Mouse (Mus musculus) gastrocnemius, adult 8-10 months (tissue): ENCODE data around the gene Exoc6b. TPM values are rescaled to one million over a fixed set of nuclear protein-coding genes. Genes with fewer than 3 reads are reported as not detected.

Experiments
- DNase-seq, 2 experiments: peaks; one replicate each; pipeline ENCODE4 v3.0.0; 2022; ENCODE audit warnings: low spot score in 2 of 2
- total RNA-seq, 4 experiments: library from RNA; stranded (reverse); gene quantifications; 2 replicates each; pipeline ENCODE4 v1.2.4; 2022

The Exoc6b gene
- total RNA-seq, 4 experiments from 2014 or later, result 10.9 to 13.9 (median 13.4) TPM

GRCm38 (mm10) chr6:84736942-84737341 is 332.4 kb downstream of the Exoc6b start:
- peak in 1 of 2 experiments; percentile 21 for DNase-seq

- no peak for DNase-seq
Measured at GRCm38 (mm10) chr6:84726876-84727275, 342.4 kb downstream of the Exoc6b start.

GRCm38 (mm10) chr6:84713171-84713570 is 356.1 kb downstream of the Exoc6b start:
- no peak for DNase-seq

- no peak for DNase-seq
Measured at GRCm38 (mm10) chr6:84710831-84711230, 358.5 kb downstream of the Exoc6b start.

DNA sequence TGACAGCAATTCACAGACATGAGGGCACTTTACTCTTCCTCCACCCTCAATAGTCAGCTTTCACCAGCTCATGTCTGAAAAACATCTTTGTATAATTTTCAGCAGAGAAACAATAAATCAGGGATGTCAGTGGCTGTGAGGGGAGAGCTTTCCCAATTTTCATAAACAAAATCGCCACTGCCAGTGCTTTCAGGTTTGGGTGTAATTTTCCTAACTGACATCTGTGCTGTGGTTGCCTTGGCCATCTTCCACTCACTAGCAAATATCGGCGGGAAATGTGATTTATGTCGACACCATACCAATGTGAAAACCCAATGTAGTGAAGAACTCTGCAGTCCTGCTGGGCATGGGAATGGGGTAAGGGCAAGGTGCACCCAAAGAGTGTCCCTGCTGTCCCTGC is 360.7 kb downstream of the Exoc6b start:
- no peak for DNase-seq

DNA sequence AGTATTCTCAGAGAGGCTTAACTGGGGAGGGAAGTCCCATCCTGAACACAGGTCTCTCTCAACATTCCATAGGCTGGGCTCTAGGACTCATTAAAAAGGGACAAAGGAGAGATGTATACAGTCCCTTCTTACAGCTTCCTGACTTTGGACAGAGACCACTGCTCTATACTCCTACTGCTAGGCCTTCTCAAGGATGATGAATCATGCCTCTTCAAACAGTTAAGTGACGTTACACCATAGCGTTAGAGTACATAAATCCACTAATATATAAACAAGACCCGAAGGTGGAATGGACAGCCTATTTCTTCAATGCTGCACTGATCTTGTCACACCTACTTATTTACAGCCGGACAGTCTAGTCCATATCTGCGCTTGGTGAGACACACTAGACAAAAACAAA is 369.7 kb downstream of the Exoc6b start:
- no peak for DNase-seq

DNA sequence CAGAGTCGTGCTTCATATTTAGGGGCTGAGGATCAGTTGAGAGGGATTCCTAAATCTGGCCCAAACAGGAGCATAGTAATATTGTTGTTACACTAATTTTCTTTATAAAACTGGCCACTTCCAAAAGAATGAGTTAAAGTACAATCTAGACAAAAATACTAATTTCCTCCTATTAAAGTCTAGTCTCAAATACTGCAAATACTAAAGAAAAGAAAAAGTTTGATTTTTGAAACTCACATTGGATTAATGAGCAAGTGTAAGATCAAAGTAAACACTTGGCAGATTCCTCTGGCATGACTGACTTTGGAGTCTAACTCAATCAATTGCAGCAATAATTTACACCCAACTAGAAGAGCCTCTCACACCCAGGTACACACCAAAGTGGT is 371.0 kb downstream of the Exoc6b start:
- DNase-seq, result no peak

GRCm38 (mm10) chr6:84697474-84698287 is 371.6 kb downstream of the Exoc6b start:
- peak; percentile 14 to 17 for DNase-seq

- DNase-seq, result no peak
Measured at GRCm38 (mm10) chr6:84693844-84694243, 375.5 kb downstream of the Exoc6b start.

DNA sequence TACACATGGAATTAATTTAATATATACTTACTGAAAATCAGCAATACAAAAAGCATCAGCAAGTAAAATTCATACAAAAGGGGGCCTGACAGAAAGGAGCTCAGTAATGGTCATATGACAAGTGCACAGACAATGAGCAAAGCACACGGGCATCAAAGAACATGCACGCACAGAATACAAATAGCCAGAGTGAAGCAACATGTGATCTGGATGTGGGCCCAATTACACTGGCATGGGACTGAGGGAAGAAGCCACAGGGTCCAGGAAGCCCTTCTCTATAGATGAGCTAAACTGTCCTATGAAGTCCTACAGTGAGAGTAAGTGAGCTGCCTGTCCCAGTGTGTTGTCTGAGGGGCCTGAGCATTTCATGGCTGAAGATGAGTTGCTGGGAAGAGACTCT is 376.1 kb downstream of the Exoc6b start:
- no peak for DNase-seq

DNA sequence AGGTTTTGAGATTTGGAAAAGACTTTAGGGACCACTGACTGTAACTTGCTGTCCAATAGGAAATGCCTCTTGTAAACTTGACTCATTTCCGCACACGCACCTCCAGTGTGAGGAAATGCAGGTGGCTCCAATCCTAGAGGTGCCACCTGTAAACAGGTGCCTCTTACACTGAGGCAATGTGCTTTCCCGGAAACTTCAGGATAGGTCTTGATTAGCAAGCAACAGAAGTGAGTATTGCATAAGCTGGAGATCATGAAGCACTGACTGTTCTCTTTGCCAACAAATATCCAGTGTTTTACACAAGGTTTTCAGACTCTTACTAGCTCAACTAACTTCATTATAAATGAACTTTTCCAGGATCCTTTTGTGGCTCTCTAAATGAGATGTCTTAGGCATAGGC is 377.4 kb downstream of the Exoc6b start:
- DNase-seq, result no peak

DNA sequence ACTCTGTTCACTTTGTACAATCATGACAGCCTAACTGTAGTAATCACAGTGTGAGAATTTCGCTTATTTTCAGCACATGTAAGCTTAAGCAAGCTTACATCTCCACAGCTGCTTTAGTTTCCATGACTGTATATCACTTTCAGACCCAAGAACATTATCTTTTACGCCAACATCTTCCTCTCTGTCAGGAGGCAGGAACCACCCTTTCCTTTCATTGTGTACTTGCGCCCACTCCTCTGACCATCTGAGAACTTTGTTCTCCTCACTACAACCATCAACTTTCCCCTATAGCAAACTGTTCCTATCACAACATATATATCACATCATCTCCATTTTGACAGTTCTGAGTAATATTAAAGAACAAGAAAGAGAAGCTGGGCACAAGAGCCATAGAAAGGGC is 391.5 kb downstream of the Exoc6b start:
- DNase-seq, result no peak

DNA sequence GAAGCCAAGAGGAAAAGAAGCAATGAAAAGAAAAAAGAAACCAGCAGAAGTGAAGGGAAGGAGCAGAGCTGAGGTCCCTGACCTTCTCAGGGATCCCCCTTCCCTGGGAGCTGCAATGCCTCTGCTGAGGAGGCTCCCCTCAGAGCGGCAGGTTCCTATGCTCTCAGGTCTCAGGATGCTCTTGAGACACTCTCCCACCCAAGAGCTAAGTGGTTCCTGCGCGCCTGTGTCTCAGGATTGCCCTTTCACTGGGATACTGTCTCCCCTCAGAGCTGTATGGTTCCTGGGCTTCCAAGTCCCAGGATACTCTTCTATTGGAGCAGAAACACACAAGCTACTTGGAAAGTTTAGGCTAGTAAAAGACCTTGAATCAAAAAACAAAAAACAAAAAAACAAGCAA is 394.4 kb downstream of the Exoc6b start:
- no peak for DNase-seq

DNA sequence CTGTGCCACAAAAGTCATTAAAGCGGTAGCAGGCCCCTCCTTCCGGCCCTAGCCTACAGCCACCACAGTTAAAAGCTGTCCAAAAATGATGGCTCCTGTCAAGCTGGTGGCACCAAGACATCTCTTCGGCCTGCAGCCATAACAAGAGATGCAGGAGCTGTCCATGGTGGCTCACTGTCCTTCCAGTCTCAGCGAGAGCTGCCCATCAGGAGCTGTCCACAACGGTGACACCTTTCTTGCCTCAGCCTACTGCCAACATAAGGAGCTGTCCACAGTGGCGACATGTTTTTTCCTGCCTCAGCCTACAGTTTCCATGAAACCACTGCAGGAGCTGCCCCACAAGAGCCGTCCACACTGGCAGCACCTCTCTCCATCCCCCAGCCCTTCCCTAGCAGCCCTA is 395.2 kb downstream of the Exoc6b start:
- no peak for DNase-seq

DNA sequence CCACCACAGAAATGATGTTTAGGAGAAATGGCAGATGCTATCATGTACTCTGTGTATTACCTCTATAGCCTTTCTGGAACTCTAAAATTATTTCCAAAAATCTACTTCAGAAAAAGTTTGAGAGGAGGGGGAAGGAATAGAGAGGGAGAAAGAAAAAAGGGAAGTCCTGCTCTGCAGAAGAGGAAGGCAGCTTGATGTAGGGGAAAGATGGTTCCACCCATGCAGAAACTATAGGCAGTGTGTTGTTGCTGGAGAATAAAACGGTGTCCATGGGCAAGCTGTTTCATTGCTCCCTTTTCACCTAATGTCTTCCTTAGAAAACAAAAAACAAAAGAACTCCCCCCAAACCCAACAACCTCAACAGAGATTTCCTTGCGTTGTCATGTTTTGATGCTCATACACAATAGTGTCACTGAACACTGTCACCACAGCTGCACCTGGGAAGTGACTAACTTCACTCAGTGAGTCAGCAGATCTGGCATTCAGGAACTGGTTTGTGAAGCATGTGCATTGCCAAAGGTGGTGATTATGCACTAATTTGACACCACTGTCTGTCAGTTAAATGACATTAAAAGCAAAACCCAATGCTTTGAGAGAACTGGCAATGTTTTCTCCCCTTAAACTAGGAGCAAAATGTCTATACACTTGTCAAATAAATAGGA is 407.7 kb downstream of the Exoc6b start:
- no peak for DNase-seq

GRCm38 (mm10) chr6:84660982-84661381 is 408.3 kb downstream of the Exoc6b start:
- no peak for DNase-seq

DNA sequence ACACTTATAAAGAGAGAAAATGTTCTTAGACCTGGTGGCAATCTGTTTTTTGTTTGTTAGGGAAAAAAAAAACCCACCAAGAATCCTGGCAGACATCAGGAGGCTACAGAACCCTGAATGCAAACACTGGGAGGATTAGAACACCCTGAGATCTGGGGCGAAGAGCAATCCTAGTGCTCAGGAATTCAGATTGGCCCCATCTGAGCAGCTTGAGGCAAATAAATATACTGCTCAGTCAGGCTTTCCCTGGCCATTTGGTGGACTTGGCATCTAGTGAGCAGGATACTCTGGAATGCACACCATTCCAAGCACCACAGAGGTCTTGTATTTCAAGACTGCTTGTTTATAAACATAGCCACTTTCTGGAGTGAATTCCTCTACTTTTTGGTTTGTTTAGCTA is 412.2 kb downstream of the Exoc6b start:
- no peak for DNase-seq

- no peak for DNase-seq
Measured at GRCm38 (mm10) chr6:84656680-84657079, 412.6 kb downstream of the Exoc6b start.

DNA sequence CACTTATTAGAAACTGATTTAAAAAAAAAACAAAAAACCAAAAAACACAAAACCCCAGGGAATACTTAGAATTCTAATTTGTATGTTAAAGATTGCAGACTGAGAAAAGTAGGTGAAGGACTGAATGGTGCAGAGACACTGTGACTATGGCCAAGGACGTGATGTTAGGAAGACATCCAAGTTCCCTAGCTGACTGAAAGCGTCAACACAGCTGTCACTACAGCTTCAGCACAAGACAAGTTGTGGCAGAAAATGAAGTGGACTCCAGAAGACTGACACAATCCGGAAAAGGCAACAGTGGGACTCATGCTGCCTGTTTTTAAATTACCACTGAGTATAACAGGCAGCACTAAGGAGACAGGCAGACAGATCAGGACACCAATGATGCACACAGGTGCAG is 417.4 kb downstream of the Exoc6b start:
- DNase-seq, result no peak

DNA sequence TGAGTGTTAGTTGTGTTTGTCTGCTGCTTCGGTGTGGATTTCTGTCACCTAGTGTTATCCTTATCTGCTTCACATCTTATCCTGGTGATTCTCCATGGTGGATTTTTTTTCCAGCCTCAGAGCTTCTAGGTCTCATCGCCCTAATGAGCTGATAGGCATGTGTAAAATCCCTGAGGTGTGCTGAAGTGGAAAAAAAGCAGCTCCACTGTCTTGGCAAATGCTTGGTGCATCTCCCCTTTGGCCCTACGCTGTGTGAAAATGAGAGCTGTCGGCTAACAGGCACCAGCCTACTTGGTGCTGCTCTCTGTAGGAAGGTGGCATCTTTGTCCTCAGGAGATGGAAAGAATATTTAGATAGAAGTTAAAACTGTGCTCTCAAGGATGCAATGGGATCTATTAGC is 422.1 kb downstream of the Exoc6b start:
- no peak for DNase-seq

GRCm38 (mm10) chr6:84646696-84647095 is 422.6 kb downstream of the Exoc6b start:
- DNase-seq, result no peak

- no peak for DNase-seq
Measured at GRCm38 (mm10) chr6:84641062-84641431, 428.3 kb downstream of the Exoc6b start.
